Mouse (Mus musculus): ENCODE measurements at regions not wholly inside any gene's neighbourhood (a gene's known extent, or its start where the extent isn't known, plus 50 kb on each side); places are given as distances from the start of the nearest gene placed in this dataset.

DNA sequence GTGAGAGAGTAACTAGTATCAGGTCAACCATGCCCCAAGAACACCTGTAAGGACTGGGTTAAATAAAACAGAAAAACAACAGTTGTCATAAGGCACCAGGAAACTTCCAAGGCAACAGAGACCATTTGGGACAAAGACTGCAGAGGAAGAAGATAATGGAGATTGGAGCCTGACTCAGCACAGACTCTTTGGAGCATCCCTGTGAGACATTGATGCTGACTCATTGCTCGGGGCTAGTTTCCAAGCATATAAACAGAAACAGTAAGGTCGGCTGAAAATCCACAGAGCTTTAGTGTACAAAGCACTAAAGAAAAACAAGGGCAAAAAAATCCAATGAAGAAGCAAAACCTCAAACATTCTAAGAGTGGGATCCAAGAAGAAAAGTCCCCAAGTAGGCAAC is 386.3 kb downstream of the Epm2a start:
- DNase-seq (ENCODE audit: low spot score) = no peak
- no peak for ATAC-seq (ENCODE audit: low FRiP score, low read depth)
- no peak for TF ChIP-seq POLR2A (IDR thresholded peaks at IDR 0.05; ENCODE audit: borderline replicate concordance, extremely low read depth, insufficient read depth, insufficient read length)
- H3K27me3 ChIP-seq (ENCODE audit: control insufficient read depth, insufficient read depth, low read length) = no peaks in the 10 kb centered on the region
- WGBS = 78% methylated on average over 2 of the region's 2 CpGs
- no peak overlapping the region for H3K27ac ChIP-seq (replicated peaks; ENCODE audit: low read depth, low read length)
- H3K4me1 ChIP-seq (ENCODE audit: control insufficient read depth, insufficient read depth, low read length) = no peaks in the 10 kb centered on the region
- no peak overlapping the region for H3K4me2 ChIP-seq (replicated peaks; ENCODE audit: low read depth, low read length, severe bottlenecking)
- no peaks in the 10 kb centered on the region for H3K9me3 ChIP-seq (ENCODE audit: control insufficient read depth, low read length)
- no peak overlapping the region for H3K4me3 ChIP-seq (replicated peaks; ENCODE audit: low read length)
- no peak overlapping the region for H3K9ac ChIP-seq (ENCODE audit: low read depth, low read length, severe bottlenecking)
- no peaks in the 10 kb centered on the region for H3K36me3 ChIP-seq (ENCODE audit: control insufficient read depth, insufficient read depth, low read length)

DNA sequence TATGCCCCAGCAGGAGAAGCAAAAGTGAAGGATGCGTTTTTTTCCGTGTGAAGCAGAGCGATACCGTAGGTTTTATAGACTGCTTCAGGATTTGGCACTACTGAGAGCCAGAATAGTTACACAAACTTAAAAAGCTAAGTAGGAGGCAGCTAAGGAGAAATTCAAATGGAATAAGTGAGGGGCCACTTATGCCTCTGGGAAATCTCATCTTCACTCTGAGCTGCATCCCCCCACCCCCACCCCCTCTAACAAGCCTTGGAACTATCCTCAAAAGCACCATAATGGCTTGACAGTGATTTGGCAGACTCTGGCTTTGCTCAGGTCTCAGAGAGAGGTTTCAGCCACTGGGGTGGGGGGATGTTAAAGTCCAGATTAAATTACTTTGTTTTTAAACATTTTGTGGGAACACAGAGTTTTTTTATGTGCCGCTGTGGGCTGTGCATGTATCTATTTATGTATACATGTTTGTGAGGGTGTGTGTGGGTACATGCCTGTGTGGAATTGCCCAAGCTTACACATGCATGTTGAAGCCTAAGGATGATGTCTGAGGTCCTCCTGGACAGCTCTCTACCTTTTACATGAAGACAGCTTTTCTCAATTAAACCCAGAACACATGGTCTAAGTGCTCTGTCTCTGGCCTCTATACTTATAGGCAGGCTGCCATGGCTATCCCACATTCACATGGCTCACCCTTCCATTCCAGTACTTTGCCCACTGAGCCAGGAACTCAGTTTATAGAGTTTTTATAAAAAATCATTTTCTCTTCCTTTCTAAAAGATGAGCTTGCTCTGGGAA is 396.6 kb downstream of the Epm2a start:
- 35% methylated on average over 5 of the region's 5 CpGs for WGBS
- no peak overlapping the region for H3K9ac ChIP-seq (ENCODE audit: low read depth, low read length, severe bottlenecking)
- no peak overlapping the region for H3K27ac ChIP-seq (replicated peaks; ENCODE audit: low read depth, low read length)
- no peak overlapping the region for H3K4me2 ChIP-seq (replicated peaks; ENCODE audit: low read depth, low read length, severe bottlenecking)
- no peaks in the 10 kb centered on the region for H3K36me3 ChIP-seq (ENCODE audit: control insufficient read depth, insufficient read depth, low read length)
- no peaks in the 10 kb centered on the region; the same call in 1 of the 2 replicates for H3K4me1 ChIP-seq (ENCODE audit: control insufficient read depth, insufficient read depth, low read length)
- peak; percentile 70 for ATAC-seq (ENCODE audit: low FRiP score, low read depth)
- DNase-seq (ENCODE audit: low spot score) = peak; percentile 52
- no peak for TF ChIP-seq POLR2A (IDR thresholded peaks at IDR 0.05; ENCODE audit: borderline replicate concordance, extremely low read depth, insufficient read depth, insufficient read length)
- H3K4me3 ChIP-seq (replicated peaks; ENCODE audit: low read length) = no peak overlapping the region
- no peaks in the 10 kb centered on the region for H3K9me3 ChIP-seq (ENCODE audit: control insufficient read depth, low read length)
- H3K27me3 ChIP-seq (ENCODE audit: control insufficient read depth, insufficient read depth, low read length) = no peaks in the 10 kb centered on the region

DNA sequence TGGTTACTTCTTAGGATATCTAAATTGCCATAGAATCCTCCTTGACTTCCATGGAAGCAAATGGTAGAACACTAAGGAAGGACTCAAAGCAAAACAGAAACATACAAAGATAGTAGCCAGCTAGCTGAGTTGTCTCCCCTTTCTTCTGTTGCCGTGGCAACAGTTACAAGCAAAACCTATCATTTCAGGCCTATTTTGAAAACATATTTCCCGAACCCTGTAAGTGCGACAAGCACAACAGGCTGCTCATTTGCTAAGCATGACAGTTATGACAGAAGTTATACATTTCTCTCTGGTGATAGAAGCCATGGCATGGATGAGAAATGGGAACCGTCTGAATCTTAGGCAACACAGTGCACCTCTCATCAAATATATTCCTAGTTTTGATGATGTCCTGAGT is 402.4 kb downstream of the Epm2a start:
- ATAC-seq (ENCODE audit: low FRiP score, low read depth) (no peak), DNase-seq (ENCODE audit: low spot score) (no peak)
- no peaks in the 10 kb centered on the region for H3K9me3 ChIP-seq (ENCODE audit: control insufficient read depth, low read length)

DNA sequence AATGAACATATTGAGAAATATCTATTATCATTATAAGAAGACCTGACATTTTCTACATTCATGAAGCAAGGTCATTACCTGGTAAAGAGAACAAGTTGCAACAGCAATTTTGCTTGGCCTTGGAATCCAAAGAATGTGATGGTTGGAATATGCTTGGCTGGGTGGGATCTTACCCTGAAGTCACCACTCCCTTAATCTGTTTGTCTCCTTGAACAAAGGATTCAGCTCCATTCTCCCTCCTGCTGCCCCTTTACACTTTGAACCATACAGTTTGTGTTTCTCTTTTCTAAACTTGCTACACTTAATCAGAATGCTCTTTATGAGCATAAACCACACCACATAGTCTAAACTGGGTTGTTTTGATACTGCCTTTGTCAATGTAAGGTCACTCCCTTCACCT is 403.8 kb downstream of the Epm2a start:
- H3K27me3 ChIP-seq (ENCODE audit: control insufficient read depth, insufficient read depth, low read length) = no peaks in the 10 kb centered on the region
- H3K27ac ChIP-seq (replicated peaks; ENCODE audit: low read depth, low read length) = no peak overlapping the region
- no peaks in the 10 kb centered on the region for H3K9me3 ChIP-seq (ENCODE audit: control insufficient read depth, low read length)
- no peak overlapping the region for H3K4me3 ChIP-seq (replicated peaks; ENCODE audit: low read length)
- H3K36me3 ChIP-seq (ENCODE audit: control insufficient read depth, insufficient read depth, low read length) = no peaks in the 10 kb centered on the region
- H3K4me1 ChIP-seq (ENCODE audit: control insufficient read depth, insufficient read depth, low read length) = no peaks in the 10 kb centered on the region
- ATAC-seq (ENCODE audit: low FRiP score, low read depth) (no peak), DNase-seq (ENCODE audit: low spot score) (no peak)
- no peak for TF ChIP-seq POLR2A (IDR thresholded peaks at IDR 0.05; ENCODE audit: borderline replicate concordance, extremely low read depth, insufficient read depth, insufficient read length)
- no peak overlapping the region for H3K4me2 ChIP-seq (replicated peaks; ENCODE audit: low read depth, low read length, severe bottlenecking)
- no peak overlapping the region for H3K9ac ChIP-seq (ENCODE audit: low read depth, low read length, severe bottlenecking)

More for the DNA sequence above, 402.4 kb downstream of the Epm2a start:
- 93% methylated on average over 4 of the region's 4 CpGs for WGBS
- no peaks in the 10 kb centered on the region for H3K27me3 ChIP-seq (ENCODE audit: control insufficient read depth, insufficient read depth, low read length)
- TF ChIP-seq POLR2A (IDR thresholded peaks at IDR 0.05; ENCODE audit: borderline replicate concordance, extremely low read depth, insufficient read depth, insufficient read length) = no peak
- no peaks in the 10 kb centered on the region for H3K4me1 ChIP-seq (ENCODE audit: control insufficient read depth, insufficient read depth, low read length)
- no peak overlapping the region for H3K4me3 ChIP-seq (replicated peaks; ENCODE audit: low read length)
- no peaks in the 10 kb centered on the region for H3K36me3 ChIP-seq (ENCODE audit: control insufficient read depth, insufficient read depth, low read length)
- no peak overlapping the region for H3K9ac ChIP-seq (ENCODE audit: low read depth, low read length, severe bottlenecking)
- H3K27ac ChIP-seq (replicated peaks; ENCODE audit: low read depth, low read length) = no peak overlapping the region
- H3K4me2 ChIP-seq (replicated peaks; ENCODE audit: low read depth, low read length, severe bottlenecking) = no peak overlapping the region

DNA sequence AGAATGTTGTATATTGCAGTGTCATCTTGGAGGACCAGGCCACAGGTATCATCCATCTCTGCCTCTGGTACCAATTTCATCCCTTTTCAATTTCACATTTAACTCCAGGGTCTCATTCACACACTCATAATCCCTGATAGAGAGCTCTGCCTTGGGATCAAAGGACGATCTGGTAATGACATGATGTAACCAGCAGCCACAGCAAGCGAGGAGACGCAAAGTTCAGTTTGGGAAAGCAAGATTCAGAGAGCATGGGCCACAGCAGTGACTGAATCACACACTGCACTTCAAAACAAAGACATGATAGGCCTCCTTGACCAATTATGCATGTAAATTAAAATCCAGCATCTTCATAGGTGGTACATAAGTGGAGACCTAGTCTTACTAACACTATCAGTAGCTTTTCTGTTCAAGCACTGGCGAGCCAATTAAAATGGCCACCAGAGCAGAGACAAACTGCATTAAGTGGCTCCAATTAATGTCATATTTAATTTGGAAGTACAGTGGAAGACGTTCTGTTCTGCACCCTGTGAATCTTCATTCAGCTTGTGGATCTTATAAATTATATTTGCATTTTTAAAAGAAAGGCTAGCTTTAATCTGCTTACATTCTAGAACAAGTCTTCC is 412.0 kb downstream of the Epm2a start:
- TF ChIP-seq POLR2A (IDR thresholded peaks at IDR 0.05; ENCODE audit: borderline replicate concordance, extremely low read depth, insufficient read depth, insufficient read length) = no peak
- no peaks in the 10 kb centered on the region for H3K27me3 ChIP-seq (ENCODE audit: control insufficient read depth, insufficient read depth, low read length)
- H3K9me3 ChIP-seq (ENCODE audit: control insufficient read depth, low read length) = no peaks in the 10 kb centered on the region
- H3K4me3 ChIP-seq (replicated peaks; ENCODE audit: low read length) = no peak overlapping the region
- H3K4me1 ChIP-seq (ENCODE audit: control insufficient read depth, insufficient read depth, low read length) = no peaks in the 10 kb centered on the region
- H3K9ac ChIP-seq (ENCODE audit: low read depth, low read length, severe bottlenecking) = no peak overlapping the region
- DNase-seq (ENCODE audit: low spot score) (no peak), ATAC-seq (ENCODE audit: low FRiP score, low read depth) (no peak)
- H3K27ac ChIP-seq (replicated peaks; ENCODE audit: low read depth, low read length) = no peak overlapping the region
- WGBS = 82% methylated on average over 5 of the region's 5 CpGs
- H3K4me2 ChIP-seq (replicated peaks; ENCODE audit: low read depth, low read length, severe bottlenecking) = no peak overlapping the region
- H3K36me3 ChIP-seq (ENCODE audit: control insufficient read depth, insufficient read depth, low read length) = no peaks in the 10 kb centered on the region
